Mouse (Mus musculus): ENCODE data around the gene Gnaq.

Gene Gnaq

GRCm38 (mm10) chr19:16366465-16367063 lies 233.9 kb downstream of the Gnaq start:
- DNase-seq (ENCODE audit: low spot score in 2 of 2) = no peak

- no peak for DNase-seq (ENCODE audit: low spot score in 2 of 2)
Measured at GRCm38 (mm10) chr19:16367218-16367617, 234.6 kb downstream of the Gnaq start.

GRCm38 (mm10) chr19:16371680-16372079 lies 239.0 kb downstream of the Gnaq start:
- no peak for DNase-seq (ENCODE audit: low spot score in 2 of 2)

- peak in 1 of 2 experiments; percentile 11 for DNase-seq (ENCODE audit: low spot score in 2 of 2)
Measured at GRCm38 (mm10) chr19:16372752-16373486, 240.3 kb downstream of the Gnaq start.

- DNase-seq (ENCODE audit: low spot score in 2 of 2) = no peak
Measured at GRCm38 (mm10) chr19:16375881-16376280, 243.2 kb downstream of the Gnaq start.

GRCm38 (mm10) chr19:16378565-16378964 lies 245.9 kb downstream of the Gnaq start:
- DNase-seq (ENCODE audit: low spot score in 2 of 2) = no peak

GRCm38 (mm10) chr19:16379687-16380086 lies 247.1 kb downstream of the Gnaq start:
- DNase-seq (ENCODE audit: low spot score in 2 of 2) = no peak

GRCm38 (mm10) chr19:16382392-16382791 lies 249.8 kb downstream of the Gnaq start:
- no peak for DNase-seq (ENCODE audit: low spot score in 2 of 2)

GRCm38 (mm10) chr19:16383127-16383526 lies 250.5 kb downstream of the Gnaq start:
- no peak for DNase-seq (ENCODE audit: low spot score in 2 of 2)

- DNase-seq (ENCODE audit: low spot score in 2 of 2) = no peak
Measured at GRCm38 (mm10) chr19:16384094-16384493, 251.5 kb downstream of the Gnaq start.

GRCm38 (mm10) chr19:16384957-16385356 lies 252.3 kb downstream of the Gnaq start:
- no peak for DNase-seq (ENCODE audit: low spot score in 2 of 2)

- no peak for DNase-seq (ENCODE audit: low spot score in 2 of 2)
Measured at GRCm38 (mm10) chr19:16386514-16386913, 253.9 kb downstream of the Gnaq start.

- no peak for DNase-seq (ENCODE audit: low spot score in 2 of 2)
Measured at GRCm38 (mm10) chr19:16390192-16390795, 257.7 kb downstream of the Gnaq start.

- no peak for DNase-seq (ENCODE audit: low spot score in 2 of 2)
Measured at GRCm38 (mm10) chr19:16394381-16394780, 261.8 kb downstream of the Gnaq start.

GRCm38 (mm10) chr19:16403101-16403500 lies 270.5 kb downstream of the Gnaq start:
- no peak for DNase-seq (ENCODE audit: low spot score in 2 of 2)

- DNase-seq (ENCODE audit: low spot score in 2 of 2) = no peak
Measured at GRCm38 (mm10) chr19:16407727-16408126, 275.1 kb downstream of the Gnaq start.

- no peak for DNase-seq (ENCODE audit: low spot score in 2 of 2)
Measured at GRCm38 (mm10) chr19:16411302-16411701, 278.7 kb downstream of the Gnaq start.

GRCm38 (mm10) chr19:16418086-16418663 lies 285.5 kb downstream of the Gnaq start:
- no peak for DNase-seq (ENCODE audit: low spot score in 2 of 2)

- DNase-seq (ENCODE audit: low spot score in 2 of 2) = no peak
Measured at GRCm38 (mm10) chr19:16425596-16425995, 293.0 kb downstream of the Gnaq start.

- no peak for DNase-seq (ENCODE audit: low spot score in 2 of 2)
Measured at GRCm38 (mm10) chr19:16431368-16431767, 298.7 kb downstream of the Gnaq start.

GRCm38 (mm10) chr19:16434879-16435278 lies 302.2 kb downstream of the Gnaq start:
- no peak for DNase-seq (ENCODE audit: low spot score in 2 of 2)

GRCm38 (mm10) chr19:16435531-16436231 lies 303.1 kb downstream of the Gnaq start, which contains the start of gene Gna14:
TSS of gene Gna14 (plus strand) at chr19:16435762.
- peak; percentile 37 to 59 for DNase-seq (ENCODE audit: low spot score in 2 of 2)
